Mouse (Mus musculus) 3134 (cell line): ENCODE data around the gene C1qtnf9.

ENCODE experiments used
- DNase-seq: peaks from one replicate; pipeline ENCODE4 v3.0.0-alpha.2; 2011; ENCODE audit warnings: low spot score; ENCODE audit not compliant: insufficient read length; ENCODE audit errors: extremely low read depth

C1qtnf9 gene

GRCm38 (mm10) chr14:60782121-60782656, 14.3 kb downstream of the C1qtnf9 start:
- no peak for DNase-seq

GRCm38 (mm10) chr14:60783196-60783595, 15.3 kb downstream of the C1qtnf9 start:
- DNase-seq = no peak

- DNase-seq = peak; percentile 89
Observed at GRCm38 (mm10) chr14:60784427-60785315, 16.7 kb downstream of the C1qtnf9 start, which contains the start of gene Mipep. Mipep (plus strand) TSS chr14:60784573.

- DNase-seq = no peak
Observed at GRCm38 (mm10) chr14:60790103-60790502, 22.2 kb downstream of the C1qtnf9 start.

GRCm38 (mm10) chr14:60796600-60797322, 28.8 kb downstream of the C1qtnf9 start:
- no peak for DNase-seq

GRCm38 (mm10) chr14:60797596-60797995, 29.7 kb downstream of the C1qtnf9 start:
- no peak for DNase-seq

GRCm38 (mm10) chr14:60798721-60799120, 30.8 kb downstream of the C1qtnf9 start:
- no peak for DNase-seq

GRCm38 (mm10) chr14:60799762-60800728, 32.1 kb downstream of the C1qtnf9 start:
- DNase-seq = no peak

- DNase-seq = no peak
Observed at GRCm38 (mm10) chr14:60802026-60802425, 34.1 kb downstream of the C1qtnf9 start.

GRCm38 (mm10) chr14:60804978-60805377, 37.0 kb downstream of the C1qtnf9 start:
- DNase-seq = no peak

- DNase-seq = no peak
Observed at GRCm38 (mm10) chr14:60805871-60806270, 37.9 kb downstream of the C1qtnf9 start.

GRCm38 (mm10) chr14:60806891-60807344, 39.0 kb downstream of the C1qtnf9 start:
- DNase-seq = no peak

GRCm38 (mm10) chr14:60809881-60810280, 41.9 kb downstream of the C1qtnf9 start:
- DNase-seq = no peak

- no peak for DNase-seq
Observed at GRCm38 (mm10) chr14:60811547-60811946, 43.6 kb downstream of the C1qtnf9 start.

GRCm38 (mm10) chr14:60815098-60815497, 47.2 kb downstream of the C1qtnf9 start:
- no peak for DNase-seq

- DNase-seq = no peak
Observed at GRCm38 (mm10) chr14:60818045-60818444, 50.1 kb downstream of the C1qtnf9 start.

- DNase-seq = no peak
Observed at GRCm38 (mm10) chr14:60830096-60830495, 62.2 kb downstream of the C1qtnf9 start.
